Mouse (Mus musculus) cerebellum, postnatal 10 days (tissue): ENCODE measurements at regions not wholly inside any gene's neighbourhood (a gene's known extent, or its start where the extent isn't known, plus 50 kb on each side); places are given as distances from the start of the nearest gene placed in this dataset.

Source experiments
- DNase-seq, 2 experiments: peaks; one replicate each; pipeline ENCODE4 v3.0.0; 2021; ENCODE audit warnings: mixed read lengths in 2 of 2

DNA sequence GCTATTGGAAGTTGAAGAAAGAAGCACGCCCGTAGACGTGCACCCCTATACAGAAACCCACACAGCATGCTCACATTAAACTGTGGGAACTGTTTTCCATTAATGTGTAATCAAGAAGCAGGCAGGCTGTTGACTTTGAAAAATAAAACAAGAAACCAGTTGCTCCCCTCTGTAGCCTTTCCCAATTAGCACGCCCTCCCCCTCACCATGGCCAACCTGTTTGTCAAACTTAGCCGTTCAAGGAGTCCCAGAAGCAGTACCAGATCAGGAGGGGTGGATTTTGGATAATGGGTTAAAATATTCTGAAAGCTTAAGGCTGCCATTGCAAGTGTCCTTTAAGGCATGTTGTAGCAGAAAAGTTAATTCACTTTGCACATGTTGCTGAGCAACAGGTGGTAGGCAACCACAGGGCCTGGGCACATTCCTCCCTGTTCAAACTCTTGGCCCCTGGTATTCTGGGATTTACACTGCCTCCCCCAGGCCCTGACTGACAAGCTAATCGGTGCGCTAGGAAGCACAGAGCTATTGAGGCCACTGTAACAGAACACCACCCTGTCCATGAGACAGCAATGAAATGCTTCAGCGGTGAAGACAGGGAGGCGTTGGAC lies 277.3 kb upstream of the Nr2f2 start:
- DNase-seq: no peak

DNA sequence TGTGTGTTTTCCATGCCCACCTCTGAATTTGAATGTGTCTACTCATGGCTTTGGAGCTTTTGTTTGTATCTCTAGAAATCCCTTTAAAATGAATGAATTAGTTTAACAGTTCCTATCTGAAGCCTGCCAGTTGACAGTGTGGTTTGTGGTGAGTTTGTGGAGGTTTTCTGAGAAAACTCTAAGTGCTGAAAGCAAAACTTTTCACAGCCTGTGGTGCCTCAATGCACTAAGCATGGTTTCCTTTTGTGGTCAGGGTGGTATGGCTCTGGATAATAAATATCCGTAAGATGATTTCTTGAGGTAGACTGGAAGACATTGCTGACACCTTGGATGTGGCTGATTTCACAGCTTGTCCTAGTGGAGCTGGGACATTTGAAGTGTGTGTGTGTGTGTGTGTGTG lies 276.5 kb upstream of the Nr2f2 start:
- no peak for DNase-seq

DNA sequence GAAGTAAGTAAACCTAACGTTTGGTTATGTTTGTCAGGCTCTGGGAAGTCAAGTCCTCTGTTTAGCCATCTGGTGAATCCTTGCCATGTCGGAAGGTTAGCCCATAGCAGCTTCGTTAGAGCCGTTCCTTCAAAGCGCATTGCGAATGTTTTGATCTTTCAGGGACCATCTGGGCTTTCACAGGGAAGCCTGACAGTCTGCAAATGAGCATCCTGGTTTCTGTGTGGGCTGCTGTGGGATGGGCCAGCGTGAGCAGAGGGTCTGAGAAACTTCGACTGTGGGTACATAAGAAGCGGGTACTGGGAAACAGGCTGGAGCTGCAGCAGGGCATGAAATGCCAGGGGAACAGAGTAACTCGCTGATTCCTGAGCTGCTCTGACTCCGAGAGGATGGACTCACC lies 274.7 kb upstream of the Nr2f2 start:
- peak; percentile 14 for DNase-seq

DNA sequence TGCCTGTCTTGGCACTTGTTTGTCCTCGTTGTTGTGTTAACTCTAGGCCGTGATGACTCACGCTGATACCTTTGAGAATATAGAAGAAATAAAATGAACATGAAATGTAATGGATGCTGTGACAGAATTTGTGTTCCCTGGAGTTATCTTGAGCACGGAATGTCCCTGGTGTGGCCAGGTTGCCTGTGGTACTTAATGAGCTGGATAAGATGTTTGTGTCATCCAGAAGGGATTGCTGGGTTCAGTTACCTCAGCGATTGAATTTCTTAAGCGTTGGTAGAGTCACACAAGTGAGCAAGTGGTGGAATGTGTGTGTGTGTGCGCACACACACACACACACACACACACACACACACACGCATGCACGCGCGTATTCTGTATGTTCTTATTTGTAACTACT lies 274.0 kb upstream of the Nr2f2 start:
- DNase-seq: no peak

DNA sequence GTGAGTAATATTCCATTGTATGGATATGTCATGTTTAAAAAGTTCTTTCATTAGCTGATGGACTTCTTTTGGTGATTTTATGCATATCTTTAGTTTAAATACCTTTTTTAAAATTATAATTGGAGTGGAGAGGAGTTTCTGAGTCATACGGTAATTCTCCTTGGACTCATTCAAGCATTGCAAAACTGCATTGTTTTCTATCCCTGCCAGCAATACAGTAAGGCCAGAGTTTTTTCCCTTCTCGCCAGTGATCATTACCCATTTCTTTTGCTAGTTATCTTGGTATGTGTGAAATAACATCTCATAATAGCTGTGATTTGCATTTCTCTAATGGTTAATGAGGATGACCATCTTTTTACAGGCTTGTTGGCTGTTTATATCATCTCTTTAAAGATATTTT lies 271.6 kb upstream of the Nr2f2 start:
- DNase-seq: no peak

DNA sequence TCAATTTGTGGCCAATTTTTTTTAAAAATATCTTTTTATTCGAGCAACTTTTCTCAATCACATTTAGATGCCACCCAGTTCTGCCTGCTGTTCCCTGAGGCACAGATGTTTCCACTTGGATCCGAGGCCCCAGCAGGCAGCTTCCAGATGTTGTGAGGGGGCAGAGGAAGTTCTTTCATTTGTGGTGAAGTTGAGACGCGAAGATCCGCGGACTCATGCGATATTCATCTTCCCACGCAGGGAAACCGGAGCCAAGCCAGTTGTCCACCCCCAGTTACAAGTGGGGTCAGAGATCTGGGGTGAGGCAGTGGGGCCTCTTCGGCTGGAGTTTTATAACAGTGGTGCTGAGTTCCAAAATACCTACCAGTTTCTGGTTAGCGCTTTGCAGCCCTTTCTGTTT lies 267.5 kb upstream of the Nr2f2 start:
- DNase-seq: peak in 1 of 2 experiments; percentile 6

DNA sequence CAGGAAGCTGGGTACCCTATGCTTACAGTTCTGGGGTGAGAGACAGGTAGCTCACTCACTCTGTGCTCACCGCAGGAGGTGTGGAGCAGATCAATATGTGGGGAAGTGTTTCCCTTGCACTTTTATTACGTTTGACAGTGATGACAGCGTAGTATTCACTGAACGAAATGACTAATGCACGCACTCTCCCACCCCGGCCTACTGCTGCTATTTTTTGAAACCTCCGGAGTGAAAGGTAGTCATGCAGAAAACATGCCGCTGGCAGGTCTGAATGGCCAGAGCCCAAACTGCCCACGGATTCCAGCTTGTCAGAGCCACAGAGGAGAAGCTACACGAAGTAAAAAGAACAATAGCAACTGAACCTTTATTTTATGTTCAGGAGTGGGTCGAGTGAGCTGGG lies 267.0 kb upstream of the Nr2f2 start:
- peak; percentile 76 to 81 for DNase-seq

DNA sequence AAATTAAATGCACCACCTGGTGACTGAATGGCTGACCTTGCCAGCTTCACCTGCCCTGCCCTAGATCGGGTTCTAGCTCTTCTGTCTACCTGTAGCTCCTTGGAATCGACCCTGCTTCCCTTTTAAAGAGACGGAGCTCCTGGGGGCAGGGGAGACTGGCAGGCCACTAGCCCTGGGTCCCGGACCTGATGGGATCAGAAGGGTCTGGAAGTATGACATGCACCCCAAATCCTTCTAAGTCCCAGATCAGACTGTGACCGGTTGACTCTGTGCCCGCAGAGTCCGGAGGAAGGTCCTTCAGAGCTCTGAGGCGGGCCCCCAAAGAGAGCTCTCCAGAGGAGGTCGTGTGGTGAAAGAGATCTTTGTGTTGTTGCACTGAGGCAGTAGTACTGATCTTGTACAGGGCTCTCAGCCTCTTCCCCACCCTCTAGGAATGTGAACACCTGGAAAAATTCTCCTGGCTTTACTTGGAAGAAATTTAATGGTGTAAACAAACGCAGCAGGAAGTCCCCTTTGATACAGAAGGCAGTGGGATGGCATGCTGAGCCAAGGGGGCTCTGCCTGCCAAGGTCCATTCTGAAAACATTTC lies 259.2 kb upstream of the Nr2f2 start:
- peak; percentile 53 to 62 for DNase-seq

DNA sequence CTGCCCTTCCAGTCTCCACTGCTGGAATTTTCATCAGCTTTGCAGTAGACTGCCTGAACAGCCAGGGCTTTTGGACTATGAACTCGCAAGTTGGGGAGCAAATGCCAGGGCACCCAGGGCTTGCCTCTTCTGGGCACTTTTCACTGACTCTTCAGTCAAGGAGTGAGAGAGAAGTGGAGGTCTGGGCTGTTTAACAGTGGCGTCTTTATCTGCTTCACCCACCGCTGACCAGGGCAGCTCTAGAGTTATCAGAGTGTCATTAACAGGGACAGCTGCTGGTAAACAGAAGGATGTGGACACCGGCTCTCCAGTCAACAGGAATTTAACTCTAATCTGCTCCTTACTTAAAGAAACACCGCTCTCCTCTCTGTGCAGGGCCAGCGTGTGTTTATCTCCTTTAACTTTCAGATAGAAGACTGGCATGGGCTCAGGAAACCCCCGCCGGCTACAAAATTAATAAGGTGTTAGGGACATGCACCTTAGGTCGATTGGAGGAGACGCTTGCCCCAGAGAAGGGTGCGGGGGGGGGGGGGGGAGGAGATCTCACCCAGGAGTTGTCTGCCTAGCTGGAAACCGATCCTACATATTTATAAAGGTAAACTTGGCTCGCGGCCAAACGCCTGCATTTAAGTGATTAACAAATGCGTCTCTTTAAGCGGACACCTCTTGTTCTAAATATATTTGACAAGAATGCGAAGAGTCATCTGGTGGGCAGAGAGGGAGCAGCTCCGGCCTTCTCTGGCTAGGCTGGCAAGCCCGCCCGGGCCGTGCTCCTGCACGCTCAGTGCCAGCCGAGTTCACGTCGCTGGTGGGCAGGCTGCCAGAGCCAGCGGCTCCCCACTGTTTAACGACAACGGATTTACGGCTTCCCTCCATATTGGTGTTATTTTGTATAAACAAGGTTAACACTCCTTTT lies 258.4 kb upstream of the Nr2f2 start:
- peak; percentile 84 to 88 for DNase-seq

DNA sequence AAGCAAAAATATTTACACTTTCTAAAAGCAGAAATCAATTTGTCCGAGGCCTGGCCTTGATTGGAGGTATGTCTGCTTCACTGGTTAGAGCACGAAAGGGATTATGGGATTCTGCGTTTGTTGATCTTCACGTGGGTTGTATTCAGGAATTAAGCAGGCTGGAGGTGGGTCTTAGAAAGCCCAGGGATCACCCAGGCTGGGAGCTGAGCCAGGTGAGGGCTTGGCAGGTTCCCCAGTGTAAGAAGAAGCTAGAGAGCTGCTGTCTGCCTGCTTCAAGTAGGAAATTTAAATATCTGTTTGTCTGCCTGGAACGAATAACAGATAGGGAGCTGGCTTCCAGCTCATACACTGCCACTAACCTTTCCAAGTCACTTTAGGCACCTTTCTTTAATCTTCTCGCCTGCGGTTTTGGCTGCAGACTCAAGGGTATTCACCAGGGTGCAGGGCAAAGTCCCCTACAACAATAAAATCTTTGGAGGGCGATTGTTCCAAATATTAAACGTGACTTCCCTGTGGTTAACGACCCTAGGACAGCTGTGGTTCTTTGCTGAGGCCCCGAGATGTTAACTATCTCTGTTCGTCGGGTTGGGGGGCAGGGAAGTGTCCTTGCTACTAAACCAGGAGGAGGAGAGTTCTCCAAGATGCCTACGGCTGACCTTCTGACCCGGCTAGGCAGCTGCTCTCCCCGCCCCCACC lies 257.6 kb upstream of the Nr2f2 start:
- DNase-seq: peak; percentile 86 to 90

DNA sequence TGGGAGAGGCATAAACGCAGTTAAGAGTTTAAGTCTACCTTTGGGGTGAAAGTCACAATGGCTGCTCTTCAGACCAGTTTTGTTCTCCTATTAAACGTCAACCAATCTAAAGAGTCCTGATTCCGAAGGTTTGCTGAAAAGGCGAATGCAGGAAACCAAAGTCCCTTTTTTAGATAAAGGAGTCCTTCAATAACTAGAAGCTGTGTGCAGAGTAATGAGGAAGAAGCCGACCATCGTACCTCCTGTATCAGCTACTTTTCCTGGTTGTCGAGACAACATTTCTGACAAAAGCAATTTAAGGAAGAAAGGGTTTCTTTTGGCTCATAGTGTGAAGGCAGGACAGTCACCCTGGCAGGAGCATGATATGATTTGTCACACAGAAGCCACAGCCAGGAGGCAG lies 252.9 kb upstream of the Nr2f2 start:
- no peak for DNase-seq

DNA sequence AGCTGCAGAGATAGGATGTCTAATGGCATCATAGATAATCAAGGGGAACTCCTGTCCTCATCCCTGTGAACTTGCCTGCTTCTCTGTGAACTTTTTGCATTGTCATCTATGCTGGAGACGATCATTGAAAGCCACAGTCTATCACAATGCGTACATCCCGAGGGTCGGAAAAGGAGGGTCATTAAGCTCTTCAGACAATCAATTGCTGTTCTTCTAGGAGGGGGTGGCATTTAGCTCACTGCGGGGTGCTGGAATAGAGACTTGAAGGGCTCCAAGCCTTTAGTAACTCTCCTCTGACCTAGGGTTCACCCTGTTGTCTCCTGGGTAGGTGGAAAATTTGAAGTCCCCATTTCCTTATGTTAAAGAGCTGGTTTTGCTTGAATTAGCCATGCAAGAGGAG lies 251.7 kb upstream of the Nr2f2 start:
- no peak for DNase-seq

DNA sequence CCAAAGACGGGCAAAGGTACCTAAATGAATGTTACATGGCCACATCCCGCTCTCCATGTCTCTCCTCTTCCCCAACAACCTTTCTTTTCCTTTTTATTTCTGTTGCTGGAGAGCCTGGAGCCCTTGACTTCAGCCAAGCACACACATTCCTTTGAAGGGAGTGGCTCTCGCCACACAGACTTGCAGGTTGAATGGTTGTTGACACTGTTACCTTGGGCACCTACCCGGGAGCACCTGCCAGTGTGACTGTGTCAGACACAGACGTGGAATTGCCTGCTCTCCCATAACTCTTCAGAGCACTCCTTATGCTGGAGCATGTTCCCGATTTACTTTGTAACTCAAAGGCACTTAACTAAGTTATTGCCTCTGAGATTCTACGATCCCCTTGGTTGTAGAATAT lies 240.0 kb upstream of the Nr2f2 start:
- no peak for DNase-seq

DNA sequence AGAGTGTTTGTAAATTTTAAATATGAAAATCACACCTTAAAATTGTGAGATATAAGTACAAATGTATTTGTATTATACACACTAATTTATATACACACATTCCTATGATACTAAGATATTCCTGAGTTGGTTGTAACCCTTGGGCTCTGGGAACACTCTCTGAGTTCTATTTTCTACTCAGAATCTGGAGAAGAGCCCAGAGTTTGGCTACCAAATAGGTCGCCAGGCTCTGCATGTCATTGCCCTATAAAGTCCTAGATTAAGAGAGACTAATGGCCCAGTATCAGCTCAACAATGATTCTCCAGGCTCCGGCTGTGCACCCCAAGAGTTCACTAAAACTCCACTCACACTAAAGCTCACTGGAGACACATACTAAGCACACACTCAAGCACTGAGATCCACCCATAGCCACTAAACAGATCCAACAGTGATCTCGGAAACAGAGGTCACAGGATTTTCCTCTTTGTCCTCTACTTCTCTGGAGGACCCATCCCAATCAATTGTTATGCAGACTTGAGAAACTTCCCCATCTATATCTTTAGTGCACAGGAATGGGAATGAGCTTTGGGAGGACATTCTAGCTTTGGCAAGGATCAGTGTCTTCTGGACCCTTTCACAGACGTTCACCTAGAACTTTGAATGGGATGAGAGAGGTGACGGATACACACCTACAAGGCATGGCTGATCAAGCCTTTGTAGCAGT lies 238.1 kb upstream of the Nr2f2 start:
- peak in 1 of 2 experiments; percentile 3 for DNase-seq

DNA sequence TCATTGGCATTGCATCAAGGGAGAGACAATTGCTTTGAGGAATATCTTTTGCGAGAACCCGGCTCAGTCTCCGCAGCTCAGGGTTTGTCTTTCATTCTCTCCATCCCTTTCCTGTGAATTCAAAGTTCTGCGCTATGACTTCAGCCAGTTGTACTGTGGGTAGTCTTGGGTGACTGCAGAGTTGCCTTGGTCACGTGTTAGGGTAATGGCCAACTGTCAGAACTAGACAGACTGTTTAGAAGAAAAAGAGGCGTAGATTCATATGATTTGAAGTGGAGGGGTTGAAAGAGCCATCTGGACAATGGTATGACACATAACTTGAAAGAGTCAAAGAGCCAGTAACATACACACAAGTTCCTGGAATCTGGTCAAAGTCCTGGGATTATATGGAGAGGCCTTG lies 226.5 kb upstream of the Nr2f2 start:
- DNase-seq: no peak

DNA sequence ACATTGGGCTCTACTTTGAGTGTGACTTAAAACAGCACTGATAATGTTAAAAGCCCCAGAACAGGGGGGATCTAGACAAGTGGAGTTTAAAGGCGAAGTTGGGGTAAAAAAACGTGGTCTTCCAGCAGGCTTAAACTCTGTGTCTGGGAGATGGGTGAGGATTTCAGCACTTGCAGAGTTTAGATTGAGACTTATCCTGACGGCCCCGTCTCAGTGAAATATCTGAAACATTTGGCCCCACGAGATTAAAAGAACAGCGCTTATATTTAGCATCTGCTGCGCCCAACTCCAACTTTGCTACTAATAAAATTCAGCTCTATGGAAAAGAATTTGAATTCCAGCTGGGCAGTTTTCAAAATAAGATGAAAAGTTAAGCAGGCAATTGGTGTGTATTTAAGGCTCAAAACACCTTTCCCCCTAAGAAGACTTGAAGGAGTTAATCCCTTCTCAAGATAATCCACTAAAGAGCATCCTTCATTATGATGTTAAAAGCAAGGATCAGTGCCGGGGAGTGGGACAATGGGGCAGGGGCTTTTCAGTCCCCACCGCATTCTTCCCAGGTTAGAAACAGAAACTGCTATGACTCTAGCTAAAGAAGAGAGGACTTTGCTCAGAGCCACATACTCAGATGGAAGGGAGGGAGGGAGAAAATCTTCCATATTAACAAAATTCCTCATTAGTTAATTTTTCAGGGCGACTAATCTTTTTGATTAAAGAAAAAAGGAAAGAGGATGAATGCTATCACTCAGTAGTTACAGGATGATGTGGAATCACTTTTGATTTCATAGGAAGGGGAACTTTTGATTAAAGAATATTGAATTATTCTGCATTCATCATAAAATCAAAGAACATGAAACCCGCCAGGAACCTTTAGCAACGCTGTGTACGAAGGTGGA lies 225.1 kb upstream of the Nr2f2 start:
- no peak for DNase-seq

DNA sequence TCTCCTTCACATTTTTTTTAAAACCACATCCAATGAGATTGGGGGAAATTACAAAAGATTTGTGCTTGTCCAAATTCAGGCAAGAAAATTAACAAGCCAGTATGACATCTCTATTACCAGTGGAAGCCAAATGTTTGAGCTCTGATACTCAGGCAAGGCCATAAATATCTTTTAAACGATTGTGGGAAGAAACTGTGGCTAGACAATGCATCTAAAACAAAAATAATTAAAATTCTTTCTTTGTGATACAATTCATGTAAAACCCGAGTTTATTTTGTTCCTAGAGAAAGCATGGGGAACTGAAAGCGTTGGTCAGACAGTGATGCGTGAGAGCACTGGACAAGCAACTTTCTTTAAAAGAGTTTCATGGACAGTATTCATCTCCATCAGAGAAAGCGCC lies 223.2 kb upstream of the Nr2f2 start:
- DNase-seq: no peak

DNA sequence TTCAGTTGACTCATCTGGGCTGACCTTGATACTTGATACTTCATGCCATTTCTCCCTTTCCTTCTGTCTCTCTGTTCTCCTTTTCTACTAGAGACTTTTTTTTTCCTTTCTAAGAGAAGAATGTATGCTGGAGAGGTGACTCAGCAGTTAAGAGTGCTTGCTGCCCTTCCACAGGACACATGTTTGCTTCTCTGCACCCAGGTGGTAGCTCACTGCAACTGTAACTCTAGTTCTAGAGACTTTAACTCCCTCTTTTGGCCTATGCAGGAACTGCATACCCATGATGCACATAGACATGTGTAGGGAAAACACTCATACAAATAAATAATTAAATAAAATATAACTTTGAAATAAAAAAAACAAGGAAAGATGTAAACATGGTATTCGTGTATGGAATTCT lies 221.5 kb upstream of the Nr2f2 start:
- DNase-seq: no peak

DNA sequence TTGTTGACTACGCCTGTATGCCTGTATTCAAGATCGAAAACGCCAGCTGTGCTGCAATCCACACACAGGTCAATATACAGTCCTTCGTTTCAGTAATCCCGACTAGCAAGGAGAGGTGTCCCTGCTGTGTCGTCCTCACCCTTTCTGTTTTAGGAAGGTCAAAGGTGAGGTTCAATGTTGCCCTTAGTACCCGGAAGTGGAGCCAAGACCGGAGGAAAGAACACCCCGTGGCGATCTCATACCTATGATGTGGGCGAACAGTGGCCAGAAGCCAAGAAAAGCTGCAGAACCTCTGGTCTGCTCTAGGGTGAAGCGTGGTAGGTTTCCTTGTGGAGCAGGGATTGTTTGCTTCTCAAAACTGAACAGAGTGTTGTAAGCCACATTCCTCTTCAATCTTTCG lies 217.9 kb upstream of the Nr2f2 start:
- no peak for DNase-seq

DNA sequence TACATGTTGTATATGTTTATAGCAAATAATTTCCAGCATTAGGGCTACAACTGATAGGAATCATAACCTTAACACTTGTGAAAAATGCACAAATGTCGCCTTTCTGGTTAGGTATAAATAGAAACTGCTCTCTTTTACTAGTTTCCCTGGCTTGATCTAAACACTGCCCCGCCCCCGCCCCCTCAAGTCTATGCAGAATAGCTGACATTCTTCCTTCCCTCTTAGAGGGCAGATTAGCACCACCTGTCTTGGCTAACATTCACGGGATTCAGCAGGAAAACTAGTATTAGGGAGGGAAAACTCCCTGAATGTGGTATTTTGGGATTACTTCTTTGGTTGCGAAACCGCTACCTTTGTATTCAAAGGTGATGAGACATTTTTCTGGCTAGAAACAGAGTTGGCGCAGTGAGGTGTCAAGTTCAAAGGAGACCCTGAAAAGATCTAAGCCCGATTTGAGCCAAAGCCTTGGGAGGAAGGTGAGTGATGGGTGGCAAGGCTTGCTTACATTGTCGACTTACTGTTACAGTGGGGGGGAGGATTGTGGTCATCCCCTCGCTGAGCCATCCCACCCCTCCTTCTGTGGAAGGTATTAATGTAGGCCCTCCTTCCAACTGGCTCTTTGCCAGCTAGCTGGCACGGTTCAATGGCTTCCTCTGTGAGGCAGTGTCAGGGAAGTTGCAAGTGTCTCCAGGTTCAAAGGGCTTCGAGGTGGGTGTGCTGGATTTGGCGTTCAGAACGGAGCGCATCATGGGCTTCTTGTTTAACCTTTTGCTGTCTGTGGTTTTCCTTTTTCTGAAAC lies 209.8 kb upstream of the Nr2f2 start:
- DNase-seq: peak; percentile 74 to 79

DNA sequence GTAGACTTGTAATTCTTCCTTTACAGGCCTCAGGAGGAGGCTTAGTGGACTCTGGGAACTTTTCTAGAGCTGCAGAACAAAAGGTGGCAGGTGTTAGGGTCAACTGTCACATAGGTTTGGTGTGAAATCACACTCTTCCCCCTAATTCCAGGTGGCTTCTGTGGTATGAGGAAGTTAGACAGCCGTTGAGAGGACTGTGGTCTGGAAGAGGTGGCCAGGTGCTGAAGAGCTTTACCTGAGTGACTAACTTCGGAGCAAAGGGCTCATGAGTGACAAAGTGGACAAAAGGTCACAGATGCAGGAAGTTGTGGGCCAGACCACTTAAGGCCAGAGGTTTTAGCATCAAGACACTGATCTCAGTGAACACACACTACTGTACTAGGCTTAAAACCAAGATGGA lies 209.1 kb upstream of the Nr2f2 start:
- DNase-seq: no peak
